Mouse (Mus musculus) urinary bladder, adult 18-20 months (tissue): ENCODE data around the gene Hoxb3.

Experiments
- DNase-seq, 2 experiments: peaks; one replicate each; pipeline ENCODE4 v3.0.0; 2022; ENCODE audit warnings: low spot score in 2 of 2, mixed read lengths in 2 of 2

Hoxb3 gene

DNA sequence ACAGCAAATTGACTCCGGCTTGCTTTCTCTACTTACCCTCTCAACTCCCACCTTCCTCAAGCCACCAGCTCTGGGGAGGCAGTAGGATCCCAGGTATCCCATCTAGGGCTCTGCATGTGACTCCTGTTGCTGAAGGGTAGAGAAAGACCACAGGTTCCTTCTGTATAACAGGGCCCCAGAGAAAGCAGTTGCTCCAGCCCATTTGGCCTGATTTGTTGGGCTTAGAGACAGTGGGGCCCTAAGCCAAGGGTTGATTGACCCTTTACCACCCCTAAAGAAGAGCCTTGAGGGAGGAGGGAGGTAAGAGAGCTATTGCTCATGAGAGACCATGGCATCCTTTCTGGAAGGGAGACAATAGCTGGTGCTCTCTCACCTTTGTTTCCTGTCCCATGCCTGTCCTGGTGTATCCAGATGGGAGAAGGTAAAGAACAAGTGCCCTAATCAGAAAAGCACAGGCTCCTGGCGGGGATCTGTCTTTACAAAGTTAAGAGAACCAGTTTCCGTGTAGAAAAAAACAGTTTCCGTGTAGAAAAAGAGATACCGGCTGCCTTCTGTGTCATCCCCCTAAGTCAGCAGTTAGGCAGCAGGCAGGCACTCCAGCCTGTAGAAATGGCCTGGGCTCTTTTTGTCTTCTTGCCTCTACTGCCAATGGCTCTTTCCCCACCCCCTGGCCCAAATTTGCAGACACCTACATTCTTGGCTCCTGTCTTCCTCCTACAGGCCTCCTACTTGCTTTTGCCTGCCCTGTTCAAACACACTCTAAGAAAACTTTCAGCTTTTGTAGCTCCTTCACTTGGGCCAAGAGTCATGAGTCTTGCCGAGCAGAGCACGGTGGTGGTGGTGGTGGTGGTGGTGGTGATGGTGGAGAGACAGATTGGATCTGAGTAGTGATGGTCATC lies 16.1 kb downstream of the Hoxb3 start:
- no peak for DNase-seq

DNA sequence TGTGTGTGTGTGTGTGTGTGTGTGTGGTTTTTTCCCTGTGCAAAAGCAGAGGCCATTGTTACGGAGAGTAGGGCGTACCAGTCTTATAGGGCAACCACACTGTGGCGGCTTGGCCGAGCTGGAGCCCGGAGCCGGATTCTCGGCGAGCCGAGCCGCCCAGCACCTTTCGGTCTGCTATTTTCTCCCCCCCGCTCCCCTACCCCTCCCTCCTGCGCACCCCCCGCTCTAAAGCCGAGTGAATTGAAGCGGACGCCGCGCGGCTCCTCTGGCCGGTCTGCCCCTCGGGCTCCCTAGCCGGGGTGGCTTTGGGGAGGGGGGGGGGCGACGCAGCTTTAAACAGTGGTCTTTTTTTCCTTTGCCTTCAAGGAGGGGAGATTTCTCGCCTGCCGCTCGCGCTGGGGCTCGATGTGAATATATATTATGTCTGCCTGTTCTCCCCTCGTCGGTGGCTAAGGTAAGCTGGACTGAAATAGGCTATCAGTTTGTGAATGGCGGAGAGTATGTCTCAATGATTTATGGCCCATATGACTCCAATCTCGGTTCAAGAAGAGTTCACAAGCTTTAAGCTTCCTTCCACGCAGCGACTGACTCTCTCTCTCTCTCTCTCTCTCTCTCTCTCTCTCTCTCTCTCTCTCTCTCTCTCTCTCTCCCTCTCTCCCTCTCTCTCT lies 17.7 kb downstream of the Hoxb3 start:
- no peak for DNase-seq

DNA sequence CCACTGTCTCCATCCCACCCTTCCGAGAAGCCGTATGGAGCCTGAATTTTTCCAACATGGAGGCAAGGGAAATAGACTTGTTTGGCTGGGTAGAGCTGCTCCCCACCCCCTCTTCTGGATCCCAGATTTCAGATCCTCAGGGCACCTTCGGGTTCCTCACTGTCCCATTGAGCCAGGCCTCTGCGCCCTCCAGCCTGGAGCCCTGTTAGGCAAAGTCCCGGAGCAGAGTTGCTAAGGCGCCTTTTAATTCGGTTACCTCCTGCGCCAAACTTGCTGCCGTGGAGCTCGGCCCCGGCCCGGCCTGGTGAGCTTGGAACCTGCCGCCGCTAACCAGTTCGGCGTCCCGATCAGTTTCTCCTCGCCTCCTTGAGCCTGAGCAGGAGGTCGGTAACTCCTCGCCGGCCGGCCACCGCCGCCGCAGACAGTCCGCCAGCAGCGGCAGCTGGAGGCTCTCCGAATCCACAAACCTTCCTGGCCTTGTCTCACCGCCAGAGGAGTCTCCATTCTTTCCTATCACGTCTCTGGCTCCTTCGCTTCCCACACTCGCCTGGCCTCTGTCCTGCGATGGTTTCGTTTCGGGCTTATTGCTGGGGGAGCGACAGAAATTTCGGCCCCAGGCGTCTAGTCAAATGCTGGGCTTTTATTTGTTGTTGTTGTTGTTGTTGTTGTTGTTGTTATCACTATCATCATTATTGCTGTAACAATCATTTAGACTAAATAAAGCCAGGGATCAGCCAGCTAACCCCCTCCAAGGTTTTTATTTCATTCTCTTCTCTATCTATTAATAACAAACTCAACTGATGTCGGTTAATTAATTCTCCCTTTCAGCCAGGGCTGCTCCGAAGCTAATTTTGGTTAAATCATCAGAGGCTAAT lies 18.8 kb downstream of the Hoxb3 start:
- no peak for DNase-seq

DNA sequence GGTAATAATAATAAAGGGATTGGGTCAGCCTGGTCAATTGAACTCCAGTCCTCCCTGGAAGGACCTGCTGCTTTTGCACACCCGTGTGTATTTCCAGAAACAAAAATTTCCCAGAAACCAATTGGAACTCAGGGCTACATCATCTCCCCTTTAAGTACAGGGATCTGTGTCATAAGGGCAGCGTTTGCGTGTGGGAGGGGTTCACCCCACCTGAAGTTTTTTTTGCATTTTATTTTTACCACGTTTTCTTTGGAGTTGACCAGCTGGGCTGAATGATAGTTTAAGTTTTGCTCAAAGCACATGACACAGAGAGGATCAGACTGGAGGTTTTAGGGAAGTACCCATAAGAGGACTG lies 19.4 kb downstream of the Hoxb3 start:
- no peak for DNase-seq

DNA sequence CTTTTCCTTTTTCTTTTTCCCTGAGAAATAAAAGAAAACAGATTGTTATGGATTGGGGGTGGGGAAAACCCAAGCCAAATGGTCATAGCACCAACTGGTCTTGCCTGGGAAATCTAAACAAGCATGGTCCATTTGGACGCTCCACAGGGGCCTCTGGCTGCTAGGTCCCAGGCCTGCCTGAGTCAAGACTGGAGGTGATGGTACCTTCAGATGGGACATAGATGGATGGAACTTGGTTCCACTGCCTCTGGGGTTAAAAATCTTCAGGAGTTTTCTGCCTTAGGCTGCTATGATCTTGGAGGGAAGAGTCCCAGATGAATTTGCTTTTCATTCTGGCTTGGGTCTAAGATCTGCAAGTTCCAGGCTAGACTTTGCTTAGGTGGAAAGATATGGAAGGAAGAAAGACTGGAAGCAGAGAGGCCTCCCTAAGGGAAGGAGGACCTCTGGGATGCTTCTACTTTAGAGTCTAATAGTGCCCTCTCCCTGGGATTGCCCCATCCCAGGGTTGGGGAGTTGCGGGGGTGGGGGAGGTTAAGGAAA lies 20.1 kb downstream of the Hoxb3 start:
- no peak for DNase-seq

DNA sequence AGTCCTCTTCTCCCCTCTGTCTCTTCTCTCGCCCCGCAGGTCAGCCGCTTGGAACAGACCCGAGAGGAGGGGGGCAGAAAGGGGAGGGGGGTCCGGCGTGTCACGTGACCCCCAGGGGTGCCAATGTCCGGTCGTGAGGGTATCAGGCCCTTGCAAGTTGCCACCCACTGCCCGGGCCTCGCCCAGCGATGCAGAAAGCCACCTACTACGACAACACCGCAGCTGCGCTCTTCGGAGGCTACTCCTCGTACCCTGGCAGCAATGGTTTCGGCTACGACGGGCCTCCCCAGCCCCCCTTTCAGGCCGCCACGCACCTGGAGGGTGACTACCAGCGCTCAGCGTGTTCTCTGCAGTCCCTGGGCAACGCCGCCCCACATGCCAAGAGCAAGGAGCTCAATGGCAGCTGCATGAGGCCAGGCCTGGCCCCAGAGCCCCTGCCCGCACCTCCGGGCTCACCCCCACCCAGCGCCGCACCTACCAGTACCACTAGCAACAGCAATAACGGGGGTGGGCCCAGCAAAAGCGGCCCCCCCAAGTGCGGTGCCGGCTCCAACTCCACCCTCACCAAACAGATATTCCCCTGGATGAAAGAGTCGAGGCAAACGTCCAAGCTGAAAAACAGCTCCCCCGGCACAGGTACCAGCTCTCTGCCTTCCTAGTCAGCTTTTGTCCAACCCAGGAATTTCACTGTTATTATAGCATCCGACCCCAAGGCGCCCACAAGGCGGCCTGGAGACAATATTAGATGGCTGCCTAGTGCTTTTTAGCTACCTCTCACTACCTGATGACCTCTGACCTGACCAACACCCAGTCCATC lies 21.1 kb downstream of the Hoxb3 start:
- no peak for DNase-seq

DNA sequence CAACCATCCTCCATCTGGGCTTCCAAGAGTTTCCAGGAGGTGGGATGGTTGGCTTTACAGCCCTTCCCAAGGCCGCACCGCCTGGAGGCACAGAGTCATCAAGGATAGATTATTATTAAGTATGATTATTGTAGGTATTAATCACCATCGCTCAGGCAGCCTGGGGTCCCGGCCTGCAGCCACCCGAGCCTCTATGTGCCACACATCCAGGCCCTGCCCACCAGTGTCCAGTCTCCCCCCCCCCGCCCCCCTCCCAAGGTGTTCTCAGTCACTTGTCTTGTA lies 21.7 kb downstream of the Hoxb3 start:
- no peak for DNase-seq

DNA sequence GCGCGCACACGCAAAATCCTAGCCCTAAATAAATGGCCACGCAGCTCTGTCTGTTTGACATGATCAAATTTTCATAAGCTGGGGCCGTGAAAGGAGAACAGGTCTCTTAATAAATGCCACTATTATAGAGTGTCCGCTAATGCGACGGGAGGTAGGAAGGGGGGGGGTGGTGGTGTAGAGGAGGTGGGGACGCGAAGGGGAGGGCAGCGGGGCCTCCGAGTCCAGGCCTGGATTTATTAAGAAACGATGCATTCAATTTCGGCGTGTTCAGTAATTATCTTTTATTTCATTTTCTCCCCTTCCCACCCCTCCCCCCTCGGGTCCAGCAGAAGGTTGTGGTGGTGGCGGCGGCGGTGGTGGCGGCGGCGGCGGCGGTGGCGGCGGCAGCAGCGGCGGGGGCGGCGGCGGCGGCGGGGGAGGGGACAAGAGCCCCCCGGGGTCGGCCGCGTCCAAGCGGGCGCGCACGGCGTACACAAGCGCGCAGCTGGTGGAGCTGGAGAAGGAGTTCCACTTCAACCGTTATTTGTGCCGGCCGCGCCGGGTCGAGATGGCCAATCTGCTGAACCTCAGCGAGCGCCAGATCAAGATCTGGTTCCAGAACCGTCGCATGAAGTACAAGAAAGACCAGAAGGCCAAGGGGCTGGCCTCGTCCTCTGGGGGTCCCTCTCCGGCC lies 22.2 kb downstream of the Hoxb3 start:
- no peak for DNase-seq

DNA sequence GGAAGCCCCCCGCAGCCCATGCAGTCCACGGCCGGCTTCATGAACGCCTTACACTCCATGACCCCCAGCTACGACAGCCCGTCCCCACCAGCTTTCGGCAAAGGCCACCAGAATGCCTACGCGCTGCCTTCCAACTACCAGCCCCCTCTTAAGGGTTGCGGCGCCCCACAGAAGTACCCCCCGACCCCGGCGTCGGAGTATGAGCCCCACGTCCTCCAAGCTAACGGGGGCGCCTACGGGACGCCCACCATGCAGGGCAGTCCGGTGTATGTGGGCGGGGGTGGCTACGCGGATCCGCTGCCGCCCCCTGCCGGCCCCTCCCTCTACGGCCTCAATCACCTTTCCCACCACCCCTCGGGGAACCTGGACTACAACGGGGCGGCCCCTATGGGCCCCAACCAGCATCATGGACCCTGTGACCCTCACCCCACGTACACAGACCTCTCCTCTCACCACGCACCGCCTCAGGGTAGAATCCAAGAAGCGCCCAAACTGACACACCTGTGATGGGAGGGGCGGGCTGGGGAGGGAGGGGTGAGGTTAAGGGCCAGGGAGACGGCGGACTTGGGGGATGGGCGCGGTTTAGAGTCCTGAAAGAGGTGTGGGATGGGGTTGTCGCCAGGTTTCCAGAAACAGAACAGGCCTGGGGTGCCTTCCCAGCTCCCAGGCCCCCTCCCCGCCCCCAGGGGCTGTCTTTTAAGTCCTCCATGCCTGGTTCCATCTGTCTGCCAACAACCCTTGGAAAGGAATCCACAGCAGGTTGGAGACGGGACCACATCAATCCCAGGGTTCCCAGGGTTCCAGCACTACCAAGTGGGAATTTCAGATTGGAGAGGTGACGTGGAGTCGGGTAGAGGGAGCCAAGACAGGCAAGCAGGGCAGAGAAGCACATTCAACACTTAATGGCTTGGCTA lies 23.0 kb downstream of the Hoxb3 start:
- no peak for DNase-seq

DNA sequence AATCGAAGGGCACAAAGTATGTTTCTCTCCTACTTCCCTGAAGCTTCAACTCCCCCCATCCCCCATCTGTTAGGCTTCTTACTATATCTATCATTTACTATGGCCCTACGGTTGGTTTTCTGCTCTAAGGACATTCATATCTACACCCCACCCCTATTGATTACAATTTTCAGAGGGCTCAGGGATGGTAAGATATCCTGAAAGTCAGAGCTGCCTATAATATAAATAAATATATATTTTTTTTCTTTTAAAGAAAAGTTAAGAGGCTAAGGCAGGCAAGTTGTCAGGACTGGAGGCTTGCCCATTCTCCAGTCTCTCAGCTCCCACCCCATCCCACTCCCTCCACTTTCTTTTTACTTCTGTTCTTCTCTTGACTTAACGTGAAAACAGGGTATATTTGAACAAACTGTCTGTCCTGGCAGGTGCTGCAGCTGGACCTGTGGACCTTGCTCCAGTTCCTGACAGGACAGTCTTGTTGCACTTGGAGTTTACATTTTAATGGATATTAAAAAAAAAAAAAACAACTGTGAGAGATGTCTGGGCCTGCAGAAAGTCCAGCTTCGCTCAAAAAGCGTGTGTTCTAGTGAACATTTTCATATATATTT lies 23.9 kb downstream of the Hoxb3 start:
- no peak for DNase-seq

DNA sequence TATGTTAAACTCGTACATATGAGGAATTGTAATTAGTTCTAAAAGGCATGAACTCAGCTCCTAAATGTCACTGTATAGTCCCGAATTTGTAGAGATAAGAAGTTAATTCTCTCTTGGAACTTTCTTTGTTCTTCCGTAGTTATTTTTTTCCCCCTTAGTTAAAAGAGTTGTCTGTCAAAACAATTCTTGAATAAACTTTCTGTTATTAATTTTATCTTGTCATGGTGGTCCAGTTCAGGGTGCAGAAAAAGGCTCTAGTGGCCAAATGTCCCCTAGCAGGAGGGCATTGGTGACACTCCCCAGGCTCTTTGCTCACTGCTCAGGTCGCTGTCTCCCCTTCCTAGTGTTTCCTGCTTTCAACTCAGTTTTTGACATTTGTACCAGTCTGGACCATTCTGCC lies 24.6 kb downstream of the Hoxb3 start:
- DNase-seq, result no peak

DNA sequence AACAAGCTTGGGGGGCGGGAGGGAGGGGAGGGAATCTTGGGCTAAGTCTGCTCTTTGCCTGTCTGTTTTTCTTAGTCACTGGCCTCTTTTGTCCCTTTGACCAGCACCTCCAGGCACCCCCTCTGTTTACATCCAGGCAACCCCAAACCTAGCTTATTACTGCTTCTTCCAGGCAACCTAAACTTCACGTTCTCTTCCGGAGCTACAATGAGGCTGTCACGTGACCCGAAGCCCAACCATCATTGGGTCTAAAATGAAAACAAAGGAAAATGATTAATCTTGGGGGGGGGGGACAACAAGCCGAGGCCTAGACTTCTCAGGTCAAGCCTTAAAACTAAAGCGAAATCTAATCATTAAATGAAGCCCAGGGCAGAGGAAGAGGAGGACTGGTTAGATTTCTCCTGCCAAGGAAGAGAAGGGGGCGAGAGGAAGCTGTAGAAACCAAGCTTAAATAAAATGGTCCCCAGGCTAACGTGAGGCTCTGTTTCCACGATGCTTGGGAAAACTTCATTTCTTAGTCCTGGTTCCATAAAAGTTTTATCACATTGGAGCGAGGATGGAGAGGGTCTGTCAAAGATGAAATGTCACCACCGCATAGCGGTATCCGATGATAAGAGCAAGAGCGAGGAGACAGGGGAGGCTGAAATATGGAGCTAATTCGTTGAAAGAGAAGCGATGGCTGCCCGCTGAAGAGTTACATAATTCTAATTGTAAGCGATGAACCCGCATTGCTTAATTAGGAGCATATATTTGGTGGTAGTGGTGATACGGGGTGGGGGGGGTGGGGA lies 25.2 kb downstream of the Hoxb3 start:
- DNase-seq, result no peak

DNA sequence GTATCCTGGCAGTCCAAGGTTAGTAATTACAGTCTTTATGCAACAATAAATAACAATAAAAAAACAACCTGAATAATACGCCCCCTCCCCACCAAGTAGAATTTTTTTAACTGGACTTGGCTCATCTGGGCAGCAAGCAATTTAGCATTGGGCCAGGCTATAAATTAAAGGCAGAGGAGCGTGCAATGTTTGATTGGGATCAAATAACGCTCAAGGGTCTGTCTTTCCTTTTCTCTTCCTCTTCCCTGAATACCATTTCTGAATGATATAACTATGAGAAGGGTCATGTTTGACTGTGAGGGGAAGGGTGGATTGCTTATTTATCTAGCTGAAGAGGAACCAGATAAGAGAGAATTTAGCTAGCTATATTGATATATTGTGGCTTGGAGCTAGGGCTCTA lies 25.9 kb downstream of the Hoxb3 start:
- no peak for DNase-seq

DNA sequence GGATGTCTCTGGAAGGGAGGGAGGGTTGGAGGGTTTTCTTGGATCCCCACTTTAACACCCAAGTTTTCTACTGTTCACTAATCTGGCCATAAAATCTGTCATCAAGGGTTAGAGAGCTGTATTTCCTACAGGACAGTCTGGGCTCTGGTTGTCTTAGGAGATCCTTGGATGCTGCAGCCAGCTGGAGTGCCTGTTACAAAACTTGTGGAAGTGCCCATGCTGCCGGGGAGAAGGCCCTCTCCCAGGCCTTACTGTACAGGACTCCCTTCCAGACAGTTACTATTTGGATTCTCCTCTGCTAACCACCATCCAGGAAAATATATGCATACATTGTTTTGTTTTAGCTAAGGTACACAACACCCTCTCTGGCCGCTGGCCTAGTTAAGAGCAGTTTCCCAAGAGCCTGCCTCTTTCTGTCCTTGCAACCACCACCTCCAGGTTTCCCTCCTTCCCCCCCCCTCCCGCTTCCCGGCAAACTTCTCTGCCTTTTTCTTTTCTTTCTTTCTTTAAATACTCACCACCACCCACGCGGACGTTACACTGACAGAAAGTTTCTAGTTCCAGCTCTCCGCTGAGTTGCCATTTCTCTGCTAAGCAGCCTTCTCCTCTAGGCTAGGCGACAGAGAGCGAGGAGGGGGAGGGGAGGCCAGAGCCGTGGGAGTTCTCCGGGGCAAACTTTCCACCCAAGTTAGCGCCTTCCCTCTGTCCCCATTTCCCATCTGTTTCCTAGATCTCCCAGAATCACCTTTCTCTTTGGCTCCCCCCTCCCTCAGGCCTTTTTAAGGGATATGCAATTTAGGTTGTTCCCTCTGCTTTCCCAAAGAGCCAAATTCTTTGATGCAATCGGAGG lies 26.6 kb downstream of the Hoxb3 start:
- no peak for DNase-seq

DNA sequence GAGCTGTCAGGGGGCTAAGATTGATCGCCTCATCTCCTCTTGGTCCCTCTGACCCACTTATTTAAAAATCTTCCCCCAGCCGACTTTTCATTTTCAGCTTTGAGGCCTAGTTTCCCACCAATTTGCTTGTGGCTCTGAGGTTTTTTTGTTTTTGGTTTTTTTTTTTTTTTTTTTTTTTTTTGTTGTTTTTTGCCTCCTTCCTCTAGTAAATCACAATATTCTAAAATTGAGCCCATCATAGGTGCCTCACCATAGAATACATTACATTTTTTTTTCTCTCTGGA lies 27.2 kb downstream of the Hoxb3 start, which contains the start of gene Hoxb2:
Gene Hoxb2, plus strand, starts transcription at position 185 of the 284 bp plus-strand sequence.
- DNase-seq, result no peak

DNA sequence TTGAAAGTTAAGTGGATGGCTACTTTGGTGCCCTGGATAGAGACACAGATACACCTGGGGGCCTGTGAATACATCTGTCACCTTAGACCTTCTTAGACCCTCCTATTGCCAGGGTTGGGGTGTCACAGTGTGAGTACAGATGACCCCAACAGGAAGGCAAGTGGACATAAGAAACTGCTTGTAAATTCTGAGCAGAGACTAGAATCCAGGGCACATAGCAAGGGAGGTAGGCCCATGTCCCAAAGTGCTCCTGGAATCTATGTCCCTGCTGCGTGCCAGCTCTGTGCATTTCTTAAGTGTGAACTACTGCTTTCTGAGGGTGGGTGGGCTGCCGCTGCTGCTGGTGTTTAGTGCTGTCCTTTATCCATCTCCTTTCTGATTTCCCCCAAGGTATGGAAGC lies 27.7 kb downstream of the Hoxb3 start:
- no peak for DNase-seq

DNA sequence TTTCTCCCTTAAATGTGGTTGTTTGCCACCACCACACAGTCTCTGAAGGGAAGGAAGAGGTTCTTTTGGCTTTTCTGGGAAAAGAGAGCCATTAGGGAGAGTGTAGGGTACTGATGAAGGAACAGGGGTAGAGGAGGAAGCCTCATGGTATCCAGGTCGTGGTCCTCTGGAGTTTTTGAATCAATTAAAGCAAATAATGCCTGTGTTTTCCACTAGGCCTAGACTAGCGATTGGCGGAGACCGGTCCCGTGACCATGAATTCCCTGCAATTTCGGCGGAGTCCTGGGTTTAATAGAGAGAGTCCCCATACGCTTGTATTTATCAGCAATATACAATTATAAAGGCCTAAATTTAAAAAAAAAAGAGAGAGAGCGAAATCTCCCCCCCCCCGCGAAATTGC lies 28.2 kb downstream of the Hoxb3 start:
- no peak for DNase-seq

DNA sequence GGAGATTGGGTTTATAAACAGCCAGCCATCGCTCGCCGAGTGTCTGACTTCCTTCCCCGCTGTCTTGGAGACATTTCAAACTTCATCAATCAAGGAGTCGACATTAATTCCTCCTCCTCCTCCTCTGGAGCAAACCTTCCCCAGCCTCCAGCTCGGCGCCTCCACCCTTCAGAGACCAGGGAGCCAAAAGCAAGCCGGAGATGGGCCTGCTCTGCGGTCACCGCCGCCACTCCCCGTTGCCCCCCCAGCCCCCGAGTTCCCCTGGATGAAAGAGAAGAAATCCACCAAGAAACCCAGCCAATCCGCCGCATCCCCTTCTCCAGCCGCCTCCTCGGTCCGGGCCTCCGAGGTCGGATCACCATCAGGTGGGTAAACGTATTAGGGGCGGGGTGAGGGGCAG lies 28.7 kb downstream of the Hoxb3 start:
- DNase-seq, result no peak
